Mouse (Mus musculus) ES-Bruce4 (cell line): ENCODE results near the gene Cdsn. TPM values are rescaled to one million over a fixed set of nuclear protein-coding genes. Genes with fewer than 3 reads are reported as not detected.
A peak's percentile ranks its signal among the peaks of the same experiment; 100 is the strongest.

Experiments
- H3K27ac ChIP-seq: 2 replicates; pipeline ENCODE4 v1.5.1; 2012; ENCODE audit warnings: low read length, inconsistent platforms; ENCODE audit not compliant: insufficient read depth
- H3K27me3 ChIP-seq: 2 replicates; pipeline ENCODE4 v1.6.1; 2012; ENCODE audit warnings: mild to moderate bottlenecking, low read length, inconsistent platforms; ENCODE audit not compliant: control insufficient read depth, poor library complexity, insufficient read depth, severe bottlenecking
- H3K36me3 ChIP-seq: 2 replicates; pipeline ENCODE4 v1.6.1; 2012; ENCODE audit warnings: inconsistent platforms, mild to moderate bottlenecking, low read length, moderate library complexity; ENCODE audit not compliant: control insufficient read depth, poor library complexity, insufficient read depth, severe bottlenecking
- H3K4me1 ChIP-seq: one replicate; pipeline ENCODE4 v1.8.1; 2011; ENCODE audit warnings: low read length; ENCODE audit not compliant: control insufficient read depth, insufficient read depth
- H3K4me3 ChIP-seq: 2 replicates; pipeline ENCODE4 v1.5.1; 2011; ENCODE audit warnings: low read depth, mild to moderate bottlenecking, low read length
- H3K9ac ChIP-seq: 2 replicates; pipeline ENCODE4 v1.6.1; 2012; ENCODE audit warnings: low read depth, mild to moderate bottlenecking, inconsistent platforms; ENCODE audit not compliant: poor library complexity, severe bottlenecking
- H3K9me3 ChIP-seq: replicated peaks from 2 replicates; pipeline ENCODE4 v1.6.1; 2012; ENCODE audit warnings: mild to moderate bottlenecking, low read length, inconsistent platforms; ENCODE audit not compliant: control insufficient read depth, poor library complexity, insufficient read depth, severe bottlenecking
- CTCF ChIP-seq: IDR thresholded peaks from one replicate; pipeline ENCODE4 v1.8.1; 2011; ENCODE audit warnings: low read depth, low read length
- EP300 ChIP-seq: IDR thresholded peaks from 2 replicates; pipeline ENCODE4 v1.6.1; 2011; ENCODE audit warnings: low read depth, low read length; ENCODE audit not compliant: insufficient read depth
- POLR2A ChIP-seq: IDR thresholded peaks from one replicate; pipeline ENCODE4 v1.8.1; 2011; ENCODE audit warnings: low read length; ENCODE audit not compliant: insufficient read depth
- polyA plus RNA-seq: library from polyadenylated mRNA; stranded (reverse); fragments of >200 nt; gene quantifications from 2 replicates; pipeline ENCODE4 v1.2.4, GENCODE M21; 2011; ENCODE audit warnings: low read depth; ENCODE audit not compliant: missing spikeins, insufficient read depth, insufficient read length

Cdsn gene
- polyA plus RNA-seq, 1 experiment, result not detected

DNA sequence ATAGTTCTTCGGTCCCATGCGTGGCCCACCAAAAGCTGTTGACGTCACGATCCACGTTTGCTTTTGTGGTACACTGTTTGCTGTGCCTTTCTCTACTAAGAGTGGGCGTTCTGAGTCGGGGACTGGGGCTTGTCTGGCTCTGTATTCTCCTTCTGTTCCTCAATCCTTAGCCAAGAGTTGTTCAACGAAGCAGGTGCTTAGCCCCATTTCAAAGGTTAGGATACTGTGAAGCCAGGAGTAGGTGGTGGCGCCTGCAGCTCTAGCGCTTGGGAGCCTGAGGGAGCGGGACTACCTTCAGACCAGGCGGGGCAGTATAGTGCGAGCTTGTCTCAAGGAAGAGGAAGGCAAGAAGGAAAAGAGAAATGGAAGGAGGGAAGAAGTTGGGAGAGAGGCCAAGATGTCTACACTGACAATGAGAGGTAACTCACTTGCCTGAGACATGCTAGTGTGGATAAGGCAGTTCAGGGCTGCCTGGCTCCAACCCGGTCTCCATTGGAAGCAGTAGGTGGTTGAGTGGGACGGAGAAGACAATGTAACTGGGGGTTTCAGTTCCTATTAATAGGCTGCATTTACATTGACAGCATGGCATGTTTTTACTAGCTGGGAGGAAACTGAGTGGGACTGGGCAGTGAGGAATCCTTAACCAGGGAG lies 9.0 kb upstream of the Cdsn start:
- peak overlapping the region; percentile 59 for H3K27ac ChIP-seq
- TF ChIP-seq POLR2A (no peak), CTCF (no peak), EP300 (no peak)
- no peaks in the 10 kb centered on the region for H3K9me3 ChIP-seq
- no peaks in the 10 kb centered on the region for H3K27me3 ChIP-seq
- H3K36me3 ChIP-seq, result no peaks in the 10 kb centered on the region
- H3K9ac ChIP-seq, result no peak overlapping the region; the same call in 1 of the 2 replicates
- peaks cover 5% of the 10 kb centered on the region for H3K4me1 ChIP-seq
- H3K4me3 ChIP-seq, result no peak overlapping the region

DNA sequence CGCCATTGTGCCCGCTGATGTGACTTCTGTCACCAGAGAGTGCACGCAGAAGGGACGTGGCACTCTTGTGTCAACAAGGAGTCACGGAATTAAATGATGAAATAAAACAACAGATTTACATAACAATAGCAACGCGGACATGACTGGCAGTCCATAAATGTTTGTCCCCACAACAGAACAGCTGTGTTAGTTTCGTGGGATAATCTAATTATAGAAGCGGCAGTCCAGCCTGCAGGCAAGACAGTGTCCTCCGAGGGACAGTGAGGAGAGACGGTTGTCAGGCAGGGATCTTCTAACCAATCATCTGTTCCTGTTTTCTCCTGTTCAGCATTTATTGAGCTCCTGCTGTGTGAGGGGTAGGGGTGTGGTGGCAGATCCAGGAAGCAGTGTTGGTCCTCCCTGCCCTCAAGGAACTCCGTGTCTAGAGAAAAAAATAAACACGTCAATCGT lies 8.5 kb upstream of the Cdsn start:
- Histone ChIP-seq H3K9ac (no peak overlapping the region; the same call in 1 of the 2 replicates), H3K36me3 (no peaks in the 10 kb centered on the region), H3K27me3 (no peaks in the 10 kb centered on the region), H3K27ac (peak overlapping the region; percentile 66), H3K4me1 (peaks cover 5% of the 10 kb centered on the region), H3K9me3 (no peaks in the 10 kb centered on the region), H3K4me3 (no peak overlapping the region)
- no peak for TF ChIP-seq CTCF
- TF ChIP-seq EP300, result peak; percentile 81

DNA sequence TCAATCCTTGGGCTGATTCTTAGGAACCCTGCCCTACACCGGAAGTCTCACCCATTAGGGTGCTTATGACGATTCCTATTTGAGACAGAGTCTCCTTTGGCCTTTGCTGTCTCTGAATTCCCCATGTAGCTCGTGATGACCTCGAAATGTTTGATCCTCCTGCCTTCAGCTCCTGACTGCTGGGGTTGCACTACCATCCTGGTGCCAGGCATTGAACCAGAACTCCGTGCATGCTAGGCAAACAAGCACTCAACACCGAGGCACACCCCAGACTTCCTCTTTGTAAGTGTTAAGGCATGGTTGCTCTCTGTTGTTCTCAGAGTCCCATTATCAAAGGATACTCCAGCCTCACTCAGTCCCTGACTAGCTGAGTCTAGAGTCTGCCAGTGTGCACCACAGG lies 7.9 kb upstream of the Cdsn start:
- no peak for TF ChIP-seq POLR2A
- no peak for TF ChIP-seq CTCF
- TF ChIP-seq EP300, result no peak
- Histone ChIP-seq H3K36me3 (no peaks in the 10 kb centered on the region), H3K4me1 (peaks cover 7% of the 10 kb centered on the region), H3K9me3 (no peaks in the 10 kb centered on the region), H3K9ac (no peak overlapping the region), H3K4me3 (no peak overlapping the region), H3K27me3 (no peaks in the 10 kb centered on the region), H3K27ac (peak overlapping the region; percentile 66)

DNA sequence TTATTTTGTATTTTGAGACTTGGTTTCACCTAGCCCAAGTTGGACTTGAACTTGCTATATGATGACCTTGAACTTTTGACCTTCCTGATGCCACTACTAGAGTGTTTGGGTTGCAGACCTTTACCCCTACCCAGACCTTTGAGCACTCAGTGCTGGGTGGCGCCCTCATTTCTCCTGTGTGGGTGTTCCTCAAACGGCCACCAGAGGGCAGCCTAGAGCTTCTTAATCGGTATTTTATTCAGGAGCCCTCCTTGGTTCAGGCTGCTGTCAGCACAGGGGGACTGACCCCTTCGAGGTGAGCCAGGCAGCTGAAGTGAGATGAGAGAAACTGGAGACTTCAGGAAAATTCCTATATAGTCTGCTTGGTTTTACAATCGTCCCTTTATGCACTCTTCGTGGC lies 7.2 kb upstream of the Cdsn start:
- no peak for TF ChIP-seq POLR2A
- peak; percentile 90 for TF ChIP-seq CTCF
- TF ChIP-seq EP300, result no peak
- Histone ChIP-seq H3K36me3 (no peaks in the 10 kb centered on the region), H3K27me3 (no peaks in the 10 kb centered on the region), H3K9me3 (no peaks in the 10 kb centered on the region), H3K4me1 (peaks cover 5% of the 10 kb centered on the region), H3K9ac (no peak overlapping the region), H3K27ac (no peak overlapping the region), H3K4me3 (no peak overlapping the region)

DNA sequence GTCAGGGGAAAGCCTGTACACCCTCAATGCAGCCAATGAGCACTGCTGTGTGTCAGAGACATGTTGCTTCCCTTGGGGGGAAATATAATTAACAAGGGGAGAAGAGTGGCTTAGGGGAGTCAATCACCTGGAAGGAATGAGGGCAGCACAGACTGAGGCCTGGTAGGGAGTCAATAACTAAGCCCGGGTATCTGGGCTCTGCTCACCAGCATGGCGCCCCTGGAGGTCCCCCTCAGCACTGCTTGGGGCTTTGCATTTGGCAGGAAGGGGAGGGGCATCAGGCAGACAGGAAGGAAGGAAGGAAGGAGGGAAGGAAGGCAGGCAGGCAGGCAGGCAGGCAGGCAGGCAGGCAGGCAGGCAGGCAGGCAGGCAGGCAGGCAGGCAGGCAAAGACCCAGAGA lies 4.5 kb upstream of the Cdsn start:
- peak overlapping the region; percentile 21 for H3K9ac ChIP-seq
- H3K27ac ChIP-seq, result peak overlapping the region; percentile 91
- H3K4me1 ChIP-seq, result peaks cover 11% of the 10 kb centered on the region
- H3K36me3 ChIP-seq, result no peaks in the 10 kb centered on the region
- no peaks in the 10 kb centered on the region for H3K9me3 ChIP-seq
- H3K27me3 ChIP-seq, result no peaks in the 10 kb centered on the region
- H3K4me3 ChIP-seq, result peak overlapping the region; percentile 47
- no peak for TF ChIP-seq POLR2A
- peak; percentile 47 for TF ChIP-seq CTCF
- TF ChIP-seq EP300, result 0 out of 2 replicates have a peak, but pooled peaks have one; percentile 29

DNA sequence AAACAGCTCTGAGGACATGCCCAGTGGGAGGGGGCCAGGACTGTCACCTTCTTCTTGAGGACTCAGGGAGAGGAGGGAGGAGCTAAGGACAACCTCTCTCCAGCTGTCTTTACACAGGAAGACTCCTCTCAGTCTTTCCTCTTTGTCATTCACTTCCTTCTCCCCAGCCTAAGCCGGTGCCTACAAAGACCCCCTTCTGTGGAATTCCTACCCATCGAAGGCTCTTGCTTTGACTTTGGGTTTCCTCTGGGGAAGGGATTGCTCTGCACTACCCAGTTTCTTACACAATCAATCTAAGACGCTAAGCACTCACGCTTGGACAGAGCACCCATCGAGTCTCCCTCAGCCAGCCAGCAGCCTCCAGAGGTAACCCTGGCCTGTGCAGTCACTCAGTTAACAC lies 3.3 kb upstream of the Cdsn start:
- no peaks in the 10 kb centered on the region for H3K27me3 ChIP-seq
- no peak overlapping the region for H3K4me3 ChIP-seq
- H3K4me1 ChIP-seq, result peaks cover 10% of the 10 kb centered on the region
- peak overlapping the region; percentile 91 for H3K27ac ChIP-seq
- TF ChIP-seq EP300, result no peak
- no peak for TF ChIP-seq CTCF
- no peaks in the 10 kb centered on the region for H3K36me3 ChIP-seq
- no peak overlapping the region for H3K9ac ChIP-seq
- no peaks in the 10 kb centered on the region for H3K9me3 ChIP-seq
